Mouse (Mus musculus) liver, adult 2 months (tissue): ENCODE measurements at regions not wholly inside any gene's neighbourhood (a gene's known extent, or its start where the extent isn't known, plus 50 kb on each side); places are given as distances from the start of the nearest gene placed in this dataset.

Experiments used
- CTCF ChIP-seq: fragments of 200-500 bp; IDR thresholded peaks from 2 replicates; pipeline ENCODE4 v1.5.1; 2011; ENCODE audit warnings: low read depth, low read length, control low read depth
- POLR2A ChIP-seq: fragments of 200-500 bp; IDR thresholded peaks from 2 replicates; pipeline ENCODE4 v1.6.1; 2011; ENCODE audit warnings: low read length, control low read depth; ENCODE audit not compliant: insufficient read depth; ENCODE audit errors: extremely low read depth

- TF ChIP-seq CTCF (no peak), POLR2A (no peak)
Measured at GRCm38 (mm10) chr12:10865294-10865693, 285.6 kb downstream of the Kcns3 start.
